Mouse (Mus musculus): Measurements from ENCODE around the gene Crim1.

The Crim1 gene

DNA sequence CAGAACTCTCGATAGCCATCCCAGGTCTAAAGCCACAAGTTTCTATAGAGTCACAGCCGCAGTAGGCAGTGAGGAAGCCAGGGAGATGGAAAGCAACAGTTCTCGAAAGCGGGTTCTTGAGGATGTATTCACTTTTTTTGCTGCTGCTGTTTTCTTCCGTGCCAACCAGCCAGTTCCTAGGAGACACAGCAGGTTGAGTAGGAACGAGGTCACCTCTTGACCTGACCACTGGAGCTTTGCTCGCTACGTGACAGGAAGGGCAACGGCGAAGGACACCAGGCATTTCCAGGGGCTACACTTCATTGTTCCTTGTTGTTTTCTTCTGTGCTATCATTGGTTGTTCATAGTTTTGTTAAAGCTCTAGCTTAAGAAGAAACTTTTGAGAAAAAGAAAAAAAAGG lies 174.7 kb downstream of the Crim1 start:
- no peak for DNase-seq (ENCODE audit: low spot score in 2 of 2)

- no peak for DNase-seq (ENCODE audit: low spot score in 2 of 2)
Measured at GRCm38 (mm10) chr17:78376587-78376986, 176.5 kb downstream of the Crim1 start.

DNA sequence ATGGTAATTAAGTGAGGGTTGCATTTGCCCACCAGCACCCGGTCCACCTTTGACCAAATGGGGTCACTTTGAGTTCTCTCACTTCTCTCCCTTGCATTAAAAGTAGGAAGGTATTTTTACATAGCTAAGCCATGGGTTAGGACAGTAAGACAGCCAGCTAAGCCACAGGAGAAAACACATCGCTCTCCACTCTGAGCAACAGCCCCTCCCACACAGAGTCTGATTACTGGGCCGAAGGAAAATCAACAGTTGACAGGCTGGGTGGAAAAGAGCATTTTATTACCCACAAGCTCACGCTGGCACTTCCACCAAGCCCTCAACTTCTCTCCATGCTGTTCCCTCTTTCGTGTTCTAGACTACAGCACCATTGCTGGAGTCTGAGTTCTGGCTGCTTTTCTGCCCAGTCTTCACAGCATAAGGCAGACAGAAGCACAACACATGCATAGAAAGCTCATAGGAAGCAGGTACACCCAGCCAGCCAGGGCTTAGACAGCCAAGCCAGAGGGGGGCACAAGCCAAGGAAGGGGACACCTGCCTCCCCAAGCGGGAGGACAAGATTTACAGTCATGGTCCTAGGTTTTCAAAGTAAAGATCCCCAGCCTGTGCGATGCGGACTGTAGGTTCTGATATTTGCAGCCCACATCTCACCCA lies 179.2 kb downstream of the Crim1 start:
- DNase-seq (ENCODE audit: low spot score in 2 of 2) = no peak

DNA sequence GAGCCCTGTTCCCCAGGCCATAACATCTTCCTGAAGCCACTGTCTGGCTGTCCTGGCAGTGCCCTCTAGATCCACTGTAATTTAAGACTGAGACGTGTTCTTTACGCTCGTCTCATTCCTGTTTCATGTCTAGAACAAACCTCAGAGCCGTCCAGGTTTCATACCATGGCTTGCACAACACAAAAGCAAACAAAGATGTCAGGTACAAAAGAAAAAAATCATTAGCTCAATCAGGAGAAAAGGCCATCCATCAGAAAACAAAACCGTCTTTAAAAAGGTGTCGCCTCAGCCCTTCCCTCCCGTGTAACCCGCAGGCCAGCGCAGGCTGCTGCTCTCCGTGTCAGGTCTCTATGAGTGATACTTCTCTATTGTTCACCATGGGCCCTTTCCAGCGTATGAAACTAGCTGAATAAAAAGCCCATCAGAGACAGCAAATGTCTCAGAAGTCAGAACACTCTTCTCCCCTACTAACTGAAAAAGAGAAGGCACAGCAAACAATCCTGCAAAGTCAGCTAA lies 179.7 kb downstream of the Crim1 start:
- no peak for DNase-seq (ENCODE audit: low spot score in 2 of 2)

DNA sequence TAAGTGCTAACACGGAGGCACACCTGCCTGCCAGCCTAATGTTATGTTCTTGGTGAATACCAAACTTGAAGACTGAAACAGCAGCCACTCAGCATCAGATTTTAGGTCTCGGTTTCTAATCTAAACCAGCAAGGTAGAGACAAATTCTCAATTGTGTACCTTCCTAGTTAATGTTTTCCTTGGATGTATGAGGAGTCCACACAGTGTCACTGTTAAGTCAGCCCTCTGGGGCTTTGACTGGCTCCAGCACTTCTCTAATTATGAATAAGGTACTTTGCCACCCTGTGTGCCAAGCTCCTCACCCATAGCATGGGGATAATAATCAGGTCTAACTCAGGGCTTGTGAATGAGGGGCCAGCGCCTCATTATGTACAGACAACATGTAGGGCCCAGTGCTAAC lies 182.3 kb downstream of the Crim1 start:
- DNase-seq (ENCODE audit: low spot score in 2 of 2) = no peak

- no peak for DNase-seq (ENCODE audit: low spot score in 2 of 2)
Measured at GRCm38 (mm10) chr17:78387665-78388064, 187.6 kb downstream of the Crim1 start.

GRCm38 (mm10) chr17:78388101-78388847 lies 188.2 kb downstream of the Crim1 start:
- DNase-seq (ENCODE audit: low spot score in 2 of 2) = no peak

GRCm38 (mm10) chr17:78389573-78389972 lies 189.5 kb downstream of the Crim1 start:
- DNase-seq (ENCODE audit: low spot score in 2 of 2) = no peak

GRCm38 (mm10) chr17:78392401-78393087 lies 192.5 kb downstream of the Crim1 start:
- no peak for DNase-seq (ENCODE audit: low spot score in 2 of 2)

DNA sequence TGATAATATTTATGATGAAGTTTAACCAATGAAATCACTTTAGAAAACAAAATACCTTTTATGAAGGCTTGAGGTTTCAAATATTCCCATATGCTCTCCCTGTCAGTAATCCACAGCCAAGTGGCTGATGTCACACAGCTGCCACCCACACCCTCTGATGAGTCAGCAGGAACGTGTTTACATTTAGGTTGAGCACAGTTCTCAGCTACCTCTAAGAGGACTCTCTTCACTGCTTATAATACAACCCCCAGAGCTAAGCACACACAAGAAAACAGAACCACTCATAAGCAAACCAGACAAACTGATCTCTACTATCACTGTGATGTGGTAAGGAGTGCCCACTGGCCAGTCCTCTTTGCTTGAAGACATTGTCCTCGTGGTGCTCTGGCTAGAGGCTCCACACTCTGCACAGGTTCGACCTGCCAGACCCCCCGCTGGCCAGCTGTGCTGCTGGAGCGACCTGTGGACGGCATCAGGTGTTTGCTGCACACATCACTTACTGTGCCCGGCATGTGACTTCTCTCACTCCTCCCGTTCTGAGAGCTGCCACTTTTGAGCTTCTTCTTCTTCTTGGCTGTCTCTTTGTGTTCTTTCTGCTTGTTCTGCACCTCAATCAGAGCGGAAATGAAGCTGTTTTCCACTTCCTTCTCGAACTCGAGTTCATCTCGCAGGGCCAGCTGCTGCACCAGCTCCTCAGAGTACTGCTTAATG lies 200.2 kb downstream of the Crim1 start:
- peak; percentile 7 to 16 for DNase-seq (ENCODE audit: low spot score in 2 of 2)

- no peak for DNase-seq (ENCODE audit: low spot score in 2 of 2)
Measured at GRCm38 (mm10) chr17:78401311-78401710, 201.3 kb downstream of the Crim1 start.

DNA sequence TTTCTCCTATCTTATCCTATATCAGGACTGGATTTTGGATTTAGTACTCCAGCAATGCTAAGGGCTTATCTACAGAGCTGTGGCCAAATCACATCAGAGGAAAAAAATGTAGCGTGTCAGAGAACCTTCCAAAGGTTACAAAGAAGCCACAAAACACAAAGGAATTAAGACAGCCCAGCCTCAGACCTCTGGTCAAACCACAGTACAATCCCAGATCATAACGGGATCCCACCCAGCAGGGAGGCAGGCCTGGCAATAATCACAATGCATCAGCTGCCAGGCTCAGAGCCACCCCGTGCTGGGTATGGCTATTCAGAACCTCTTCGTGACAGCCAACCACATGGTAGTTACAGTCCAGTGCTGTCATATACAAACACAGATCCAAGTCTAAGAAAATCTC lies 201.7 kb downstream of the Crim1 start:
- DNase-seq (ENCODE audit: low spot score in 2 of 2) = no peak

DNA sequence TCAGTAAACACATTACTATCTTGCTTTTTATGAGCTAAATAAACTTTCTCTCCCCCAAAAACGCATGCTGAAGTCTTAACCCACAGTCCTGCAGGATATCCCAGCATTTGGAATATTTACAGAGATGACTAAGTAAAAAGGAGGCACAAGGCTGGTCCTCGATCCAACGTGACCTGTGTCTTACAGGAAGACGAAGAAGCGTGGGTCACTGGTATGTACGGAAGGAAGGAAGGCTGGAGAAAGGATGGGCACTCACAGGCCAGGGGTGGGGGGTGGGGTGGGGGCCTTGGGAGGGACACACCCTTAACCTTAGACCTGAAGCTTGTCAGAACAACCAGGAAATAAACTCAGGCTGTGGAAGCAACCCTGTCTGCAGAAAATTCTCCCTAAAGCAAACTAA lies 202.1 kb downstream of the Crim1 start:
- no peak for DNase-seq (ENCODE audit: low spot score in 2 of 2)

DNA sequence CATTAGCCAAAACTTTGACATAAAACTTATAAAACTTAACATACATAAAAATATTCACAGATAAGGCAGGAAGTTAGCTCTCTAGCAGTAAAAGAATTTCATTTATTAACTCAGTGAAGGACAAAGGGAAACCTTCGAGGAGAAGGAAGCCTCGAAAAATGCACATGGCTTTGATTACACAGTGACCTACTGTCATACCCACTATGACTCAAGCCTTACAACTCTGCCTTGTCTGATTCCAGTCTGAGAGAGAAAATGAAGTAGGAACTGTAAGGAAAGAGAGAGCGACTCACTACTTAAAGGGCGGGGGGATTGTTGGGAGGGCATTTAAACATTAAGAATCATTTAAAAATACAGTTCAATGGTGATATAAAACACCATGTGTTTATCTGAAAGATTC lies 203.2 kb downstream of the Crim1 start:
- DNase-seq (ENCODE audit: low spot score in 2 of 2) = no peak

GRCm38 (mm10) chr17:78403804-78404203 lies 203.8 kb downstream of the Crim1 start:
- DNase-seq (ENCODE audit: low spot score in 2 of 2) = no peak

DNA sequence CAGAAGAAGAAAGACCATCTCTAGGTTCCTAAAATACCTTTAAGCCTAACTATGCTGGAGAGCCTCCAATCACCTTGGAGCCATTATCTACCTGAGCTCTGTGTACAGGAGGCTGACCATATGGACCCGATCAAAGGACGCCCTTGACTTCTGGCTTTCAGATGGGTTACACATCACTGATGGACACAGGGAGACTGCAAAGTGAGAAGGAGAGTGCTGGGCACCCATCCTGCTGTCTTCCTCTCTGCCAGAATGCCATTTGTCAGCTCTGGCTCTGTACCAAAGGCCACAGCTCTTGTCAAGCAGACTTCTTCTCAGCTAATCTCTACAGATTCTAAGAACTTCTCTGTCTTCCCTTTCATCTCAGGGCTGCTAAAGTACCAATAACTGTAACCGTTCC lies 205.3 kb downstream of the Crim1 start:
- DNase-seq (ENCODE audit: low spot score in 2 of 2) = no peak

DNA sequence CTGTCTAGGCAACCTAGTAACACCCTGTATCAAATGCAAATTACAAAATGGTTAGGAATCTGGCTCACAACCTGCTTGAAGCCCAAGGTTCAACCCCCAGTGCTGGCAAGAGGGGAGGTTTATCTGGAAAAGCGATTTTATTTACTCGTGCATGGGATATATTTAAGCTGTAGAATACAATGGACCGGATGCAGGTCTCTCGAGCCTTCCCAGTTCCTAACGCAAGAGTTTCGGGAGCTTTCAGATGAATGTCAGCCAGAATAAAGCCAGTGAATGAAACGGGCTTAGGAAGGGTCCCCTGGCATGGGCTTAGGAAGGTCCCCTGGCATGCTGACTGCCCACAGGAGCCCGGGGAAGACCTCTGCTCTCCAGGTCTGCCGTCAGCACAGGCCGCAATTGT lies 206.8 kb downstream of the Crim1 start:
- no peak for DNase-seq (ENCODE audit: low spot score in 2 of 2)

GRCm38 (mm10) chr17:78407581-78407980 lies 207.5 kb downstream of the Crim1 start:
- no peak for DNase-seq (ENCODE audit: low spot score in 2 of 2)

- DNase-seq (ENCODE audit: low spot score in 2 of 2) = no peak
Measured at GRCm38 (mm10) chr17:78408386-78408785, 208.3 kb downstream of the Crim1 start.

DNA sequence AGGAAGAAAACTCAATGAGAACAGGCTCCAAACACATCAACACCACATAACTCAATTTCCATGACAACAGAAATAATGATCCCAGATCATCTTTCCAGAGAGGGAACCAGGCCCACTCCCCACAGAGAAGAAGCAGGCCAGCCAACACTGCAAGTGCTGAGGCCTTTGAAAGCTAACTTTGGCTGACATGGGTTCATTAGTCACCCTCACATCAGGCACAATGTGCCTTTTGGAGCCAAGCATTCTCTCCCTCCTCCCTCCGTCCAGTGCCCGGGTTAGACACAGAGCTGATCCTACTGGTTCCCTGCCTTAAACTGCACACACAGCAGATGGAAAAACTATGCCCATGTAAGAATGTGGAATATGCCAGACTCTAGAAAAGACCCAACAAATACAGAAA lies 209.9 kb downstream of the Crim1 start:
- DNase-seq (ENCODE audit: low spot score in 2 of 2) = no peak

GRCm38 (mm10) chr17:78415255-78415654 lies 215.2 kb downstream of the Crim1 start:
- DNase-seq (ENCODE audit: low spot score in 2 of 2) = no peak

All from natural killer cell, adult 2 months (primary cell).